Mouse (Mus musculus): ENCODE results near the gene Dnah6.

Gene Dnah6

DNA sequence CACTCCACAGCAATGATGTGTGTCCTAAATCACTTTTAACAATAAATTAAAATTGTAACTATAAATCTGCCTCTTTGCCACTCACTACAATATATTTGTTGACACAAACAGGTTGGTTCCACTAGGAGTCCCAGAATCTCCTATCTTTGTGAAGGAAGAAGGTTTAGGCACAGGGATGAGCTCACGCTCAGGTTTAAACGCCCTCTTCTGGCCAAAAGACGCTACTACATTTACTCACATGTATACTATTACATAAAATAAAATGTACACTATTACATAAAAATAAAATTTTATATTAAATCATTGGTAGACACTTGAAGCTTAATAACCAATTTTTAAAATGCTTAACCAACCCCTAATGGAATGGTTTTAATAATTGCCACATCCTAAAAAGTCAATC is 201.4 kb downstream of the Dnah6 start:
- DNase-seq: peak; percentile 40

DNA sequence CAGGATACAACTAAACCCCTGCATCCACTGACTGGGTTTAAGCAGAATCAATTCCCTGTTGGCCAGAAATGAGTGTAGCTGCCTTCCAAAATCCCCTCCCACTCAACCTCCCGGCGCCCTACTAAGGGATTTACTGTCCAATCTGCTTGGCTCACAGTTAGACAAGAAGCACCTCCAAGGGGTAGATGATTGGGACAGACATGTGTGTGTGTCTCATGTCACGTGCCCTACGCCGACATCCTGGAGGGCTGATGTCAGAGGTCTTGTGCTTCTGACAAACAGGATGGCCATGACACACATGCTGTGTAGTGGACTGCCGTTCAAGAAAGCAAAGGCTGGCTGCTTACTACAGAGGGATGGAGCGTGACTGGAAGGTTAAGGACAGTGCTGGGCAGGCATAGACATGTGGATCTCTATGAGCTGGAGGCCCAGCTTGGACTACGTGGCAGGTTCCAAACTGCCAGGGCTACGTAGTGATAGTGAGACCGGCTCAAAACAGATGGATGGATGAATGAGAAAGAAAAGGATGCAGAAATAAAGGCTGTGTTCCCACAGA is 202.6 kb downstream of the Dnah6 start:
- no peak for DNase-seq

DNA sequence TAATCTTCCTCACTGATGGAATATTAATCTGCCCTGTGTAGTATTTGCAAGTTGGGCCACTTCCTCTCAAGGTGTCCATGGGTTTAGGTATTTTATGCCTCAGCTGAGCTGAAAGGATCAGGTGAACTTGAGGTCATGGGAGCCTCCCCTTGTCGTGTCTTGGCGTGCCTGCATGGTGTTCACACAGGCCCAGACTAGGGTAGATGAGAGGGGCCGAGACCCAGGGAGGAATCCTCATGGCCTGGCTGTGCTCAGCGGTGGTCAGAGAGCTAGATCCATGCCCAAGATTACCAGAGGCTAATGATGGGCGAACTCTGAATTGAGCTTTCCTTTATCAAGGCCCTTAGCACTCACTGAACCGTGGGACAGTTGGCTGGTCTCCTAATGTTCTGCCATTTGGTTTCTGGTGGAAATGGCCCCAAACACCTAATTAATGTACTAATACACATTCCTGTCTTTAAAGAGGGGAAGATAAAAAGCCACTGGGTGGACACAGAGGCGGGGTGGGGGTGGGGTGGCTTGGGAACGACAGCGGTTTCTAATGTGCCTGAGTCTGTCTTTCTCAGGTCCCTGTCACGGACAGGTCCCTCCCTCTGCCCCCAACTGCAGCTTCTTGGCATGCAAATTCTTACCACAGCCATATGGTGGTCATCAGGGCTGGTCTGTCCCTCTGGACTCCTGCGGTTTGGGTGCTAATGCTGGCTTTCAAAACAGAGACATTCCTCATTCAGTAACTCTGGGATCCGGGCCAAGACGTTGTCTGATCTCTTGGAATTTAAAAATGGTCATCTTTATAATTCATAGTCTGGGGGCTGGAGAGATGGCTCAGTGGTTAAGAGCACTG is 206.9 kb downstream of the Dnah6 start:
- DNase-seq: peak; percentile 90

DNA sequence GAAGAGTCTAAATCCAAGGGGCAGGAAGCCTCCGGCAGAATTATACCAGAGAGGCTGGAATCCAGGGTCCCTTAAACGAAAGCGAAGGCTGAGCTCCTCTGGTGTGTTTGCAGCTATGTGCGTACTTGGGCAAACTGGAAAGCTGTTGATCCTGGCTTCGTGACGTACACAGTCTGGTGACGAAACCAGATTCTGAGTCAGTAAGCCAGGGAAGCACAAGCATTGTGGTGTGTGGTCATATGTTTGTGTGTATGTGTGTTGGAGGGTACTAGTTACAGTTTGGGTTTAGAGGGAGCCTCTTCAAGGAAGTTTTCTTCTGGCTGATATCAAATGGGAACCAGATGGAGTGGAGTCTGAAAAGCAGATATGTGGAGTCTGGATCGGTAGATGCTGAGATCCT is 208.5 kb downstream of the Dnah6 start:
- DNase-seq: peak; percentile 48

DNA sequence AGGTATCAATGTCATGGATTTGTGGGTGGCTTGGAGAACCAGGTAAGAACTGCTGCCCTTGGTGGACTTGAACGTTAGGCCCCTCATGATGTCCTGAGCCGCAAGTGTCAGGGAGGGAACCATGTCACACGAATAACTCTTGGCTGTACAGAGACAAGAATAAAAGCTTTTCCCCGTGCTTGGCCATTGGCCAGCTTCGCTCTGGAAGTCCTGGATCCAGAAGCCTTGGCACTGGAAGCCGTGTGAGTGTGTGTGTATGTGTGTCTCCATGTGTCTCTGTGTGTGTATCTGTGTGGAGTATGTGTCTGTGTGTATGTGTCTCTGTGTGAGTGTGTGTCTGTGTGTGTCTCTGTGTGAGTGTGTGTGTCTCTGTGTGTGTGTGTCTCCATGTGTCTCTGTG is 209.6 kb downstream of the Dnah6 start:
- DNase-seq: peak; percentile 76

DNA sequence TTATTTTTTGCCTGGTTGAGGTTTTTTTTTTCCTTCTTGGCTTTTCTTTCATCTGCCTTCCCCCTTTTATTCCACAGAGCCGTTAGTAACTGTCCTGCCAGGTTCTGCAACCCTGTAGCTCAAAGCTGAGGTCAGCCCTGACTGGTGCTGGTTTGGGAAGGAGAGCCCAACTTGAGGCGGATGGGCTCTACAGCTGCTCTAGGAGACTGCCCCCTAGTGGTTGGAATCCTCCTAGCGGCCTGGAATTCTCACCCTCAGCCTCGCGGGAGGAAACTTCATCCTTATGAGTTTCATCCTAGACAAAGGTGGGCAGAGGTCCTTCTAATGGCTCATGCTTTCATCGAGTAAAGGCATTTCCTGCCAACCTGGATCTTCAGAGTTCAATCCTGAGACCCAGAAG is 211.4 kb downstream of the Dnah6 start:
- DNase-seq: peak; percentile 90

DNA sequence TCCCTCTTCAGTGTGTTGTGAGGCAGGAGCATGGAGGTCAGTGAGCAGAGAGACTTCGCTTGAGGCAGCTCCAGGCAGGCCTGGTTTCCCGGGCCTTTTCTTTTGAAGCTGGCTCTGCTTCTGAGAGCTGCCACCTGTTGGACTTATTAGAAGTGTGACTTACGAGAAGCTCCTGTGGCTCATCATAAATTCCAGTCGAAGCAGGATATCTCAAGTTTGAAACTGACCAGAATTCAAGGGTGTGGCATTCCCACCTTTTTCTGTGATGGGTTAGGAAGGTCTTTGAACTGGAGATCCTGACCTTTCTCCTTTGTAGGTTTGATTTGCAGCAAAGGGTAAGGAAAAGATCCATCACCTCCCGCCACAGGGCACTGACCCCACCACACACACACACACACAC is 217.8 kb downstream of the Dnah6 start:
- no peak for DNase-seq

DNA sequence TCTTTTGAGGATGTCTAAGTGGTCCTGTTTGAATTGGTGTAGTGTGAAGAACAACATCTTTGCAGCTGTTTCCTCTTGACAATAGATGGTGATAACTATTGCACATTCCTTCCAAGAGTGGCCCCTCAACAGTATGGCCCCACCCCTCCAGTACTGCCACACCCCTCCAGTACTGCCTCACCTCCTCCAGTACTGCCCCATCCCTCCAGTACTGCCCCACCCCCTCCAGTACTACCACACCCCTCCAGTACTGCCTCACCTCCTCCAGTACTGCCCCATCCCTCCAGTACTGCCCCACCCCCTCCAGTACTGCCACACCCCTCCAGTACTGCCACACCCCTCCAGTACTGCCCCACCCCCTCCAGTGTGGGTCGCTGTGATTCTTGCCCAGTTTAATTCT is 219.1 kb downstream of the Dnah6 start:
- no peak for DNase-seq

DNA sequence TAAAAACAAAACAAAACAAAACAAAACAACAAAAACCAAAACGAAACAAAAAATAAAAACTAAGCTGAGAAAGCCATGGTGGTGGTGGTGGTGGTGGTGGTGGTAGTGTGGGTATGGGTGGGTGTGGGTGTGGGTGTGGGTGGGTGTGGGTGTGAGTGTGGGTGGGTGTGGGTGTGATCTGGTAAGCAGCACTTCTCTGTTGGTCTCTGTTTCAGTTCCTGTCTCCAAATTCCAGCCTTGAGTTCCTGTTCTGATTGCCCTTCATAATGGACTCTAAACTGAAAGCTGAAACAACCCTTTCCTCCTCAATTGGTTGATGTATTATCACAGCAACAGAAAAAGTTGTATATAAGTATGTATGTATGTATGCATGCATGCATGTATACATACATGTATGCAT is 222.6 kb downstream of the Dnah6 start:
- no peak for DNase-seq

DNA sequence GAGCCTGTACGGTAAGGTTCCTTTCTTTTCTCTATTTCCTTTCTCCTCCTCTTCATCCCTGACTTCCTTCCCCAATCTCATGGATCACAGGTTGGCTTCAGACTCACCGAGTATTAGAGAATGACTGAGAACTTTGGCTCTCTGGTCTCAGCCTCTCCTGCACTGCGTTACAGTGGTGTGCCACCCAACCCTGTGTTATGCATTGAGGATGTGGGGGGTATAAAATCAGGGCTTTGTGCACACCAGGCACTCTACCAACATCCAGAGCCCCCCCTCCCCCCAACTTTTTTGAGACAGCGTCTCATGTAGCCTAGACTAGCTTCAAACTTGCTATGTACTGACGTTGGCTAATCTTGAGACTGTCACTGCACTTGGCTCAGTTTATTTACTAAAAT is 227.8 kb downstream of the Dnah6 start:
- no peak for DNase-seq

DNA sequence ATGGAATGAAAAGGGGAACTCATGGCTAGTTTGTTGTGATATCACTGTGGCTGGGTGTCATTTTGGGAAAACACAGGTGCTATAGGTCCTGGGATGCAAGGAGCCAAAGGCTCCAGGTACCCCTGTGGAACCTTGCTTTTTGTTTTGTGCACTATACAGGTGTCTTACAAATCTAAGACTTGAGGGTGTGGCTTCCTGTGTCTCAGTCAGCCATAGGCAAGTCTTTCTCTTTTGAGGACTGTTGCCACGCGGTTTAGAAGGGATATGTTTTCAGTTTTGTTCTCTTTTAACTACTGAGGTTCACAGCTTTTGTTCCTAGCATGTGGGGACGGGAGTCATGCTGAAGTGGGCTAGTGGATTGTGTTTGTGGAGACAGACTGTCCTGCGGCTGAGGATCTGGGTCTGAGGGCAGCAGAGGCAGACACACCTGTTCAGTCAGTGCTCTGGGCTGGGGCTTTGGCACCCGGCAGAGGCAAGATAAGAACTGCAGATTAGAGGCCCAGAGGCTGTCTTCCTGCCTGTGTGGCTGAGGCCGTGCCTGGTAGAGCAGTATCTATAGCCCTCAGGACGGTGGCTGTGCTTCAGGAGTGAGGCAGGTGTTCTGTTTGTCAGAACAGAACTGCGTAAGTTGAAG is 228.3 kb downstream of the Dnah6 start:
- DNase-seq: no peak

DNA sequence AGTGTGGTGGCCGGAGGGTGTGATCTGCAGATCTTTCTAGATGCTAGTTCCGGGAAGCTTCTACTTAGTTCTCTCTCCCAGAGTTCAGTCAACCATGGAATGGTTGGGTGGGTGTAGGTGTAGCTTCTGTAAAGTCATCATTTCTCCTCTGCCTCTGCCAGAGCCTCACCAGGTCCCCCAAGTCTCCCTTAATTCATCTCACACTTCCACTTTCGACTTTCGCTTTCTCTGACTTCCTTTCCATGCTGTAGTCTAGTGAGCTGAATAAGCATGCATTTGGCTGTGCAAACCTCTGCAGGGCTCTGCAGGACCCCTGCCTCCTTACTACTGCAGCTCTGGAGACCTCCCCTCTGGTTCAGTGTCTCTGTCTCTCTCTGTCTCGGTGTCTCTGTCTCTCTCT is 231.2 kb downstream of the Dnah6 start:
- no peak for DNase-seq

DNA sequence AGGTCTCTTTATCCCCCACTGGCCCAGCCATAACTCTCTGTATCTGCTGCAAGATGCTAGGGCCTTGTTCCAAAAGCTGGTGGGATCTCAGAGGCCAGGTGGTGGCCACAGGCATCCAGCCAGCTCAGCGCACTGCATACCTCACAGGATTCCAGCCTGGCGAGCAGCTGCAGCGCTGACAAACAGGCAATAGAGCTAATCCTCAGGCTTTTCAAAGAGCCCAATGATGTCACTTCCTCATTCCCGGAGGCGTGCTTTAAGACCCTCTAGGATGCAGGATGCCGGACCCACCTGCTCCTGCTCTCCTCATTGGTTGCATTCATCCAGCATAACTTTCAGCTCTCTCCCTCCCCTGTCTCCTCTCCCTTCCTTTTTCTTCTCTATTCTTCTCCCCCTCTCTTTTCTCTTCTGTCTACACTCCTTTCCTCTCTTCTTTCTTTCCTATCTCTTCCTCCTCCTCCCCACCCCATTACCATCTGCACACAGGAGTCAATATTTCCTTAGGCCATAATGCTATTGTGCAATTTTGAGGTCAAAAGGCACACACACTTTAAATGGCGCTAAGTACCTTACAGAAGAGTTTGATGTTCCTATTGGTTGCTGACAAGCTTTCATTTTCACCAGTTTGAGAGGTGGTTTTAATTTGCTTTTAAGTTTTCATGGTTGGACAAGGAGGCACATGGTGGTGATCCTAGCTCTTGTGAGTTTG is 232.3 kb downstream of the Dnah6 start:
- DNase-seq: no peak

DNA sequence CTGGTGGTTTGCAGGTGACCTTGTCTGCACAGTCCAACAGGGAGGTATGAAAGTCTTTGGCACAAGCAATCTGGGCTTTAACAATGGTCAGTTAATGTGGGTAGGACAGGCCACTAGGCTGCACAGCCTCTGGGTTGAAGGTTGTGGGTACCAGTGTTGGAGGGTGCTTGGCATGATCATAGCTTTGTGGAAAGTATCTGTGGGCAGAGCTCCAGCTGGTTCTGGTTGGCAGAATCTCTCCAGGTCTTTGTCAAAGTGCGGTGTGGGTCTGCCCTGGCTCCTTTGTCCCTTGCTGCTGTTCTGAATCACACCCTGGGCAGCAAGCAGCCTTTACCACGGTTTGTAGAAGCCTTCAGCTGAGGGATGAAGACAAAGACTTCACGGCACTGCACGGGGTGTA is 238.9 kb downstream of the Dnah6 start:
- DNase-seq: no peak

DNA sequence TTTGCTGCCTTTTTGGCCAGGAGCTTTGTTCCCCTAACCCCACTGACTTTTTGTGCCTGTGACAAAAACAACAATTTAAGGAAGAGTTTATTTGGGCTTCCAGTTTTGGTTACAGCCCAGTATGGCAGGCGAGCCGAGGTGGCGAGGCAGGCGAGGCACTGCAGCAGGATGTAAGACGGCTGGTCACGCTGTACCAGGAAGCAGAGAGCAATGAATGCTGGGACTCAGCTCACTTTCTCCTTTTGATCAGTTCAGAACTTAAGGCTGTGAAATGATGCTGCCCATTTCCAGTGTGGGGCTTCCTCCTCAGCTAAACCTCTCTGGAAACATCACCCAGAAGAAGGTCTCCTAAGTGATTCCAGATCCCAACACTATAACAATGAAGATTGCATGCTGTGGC is 239.6 kb downstream of the Dnah6 start:
- DNase-seq: peak; percentile 38

DNA sequence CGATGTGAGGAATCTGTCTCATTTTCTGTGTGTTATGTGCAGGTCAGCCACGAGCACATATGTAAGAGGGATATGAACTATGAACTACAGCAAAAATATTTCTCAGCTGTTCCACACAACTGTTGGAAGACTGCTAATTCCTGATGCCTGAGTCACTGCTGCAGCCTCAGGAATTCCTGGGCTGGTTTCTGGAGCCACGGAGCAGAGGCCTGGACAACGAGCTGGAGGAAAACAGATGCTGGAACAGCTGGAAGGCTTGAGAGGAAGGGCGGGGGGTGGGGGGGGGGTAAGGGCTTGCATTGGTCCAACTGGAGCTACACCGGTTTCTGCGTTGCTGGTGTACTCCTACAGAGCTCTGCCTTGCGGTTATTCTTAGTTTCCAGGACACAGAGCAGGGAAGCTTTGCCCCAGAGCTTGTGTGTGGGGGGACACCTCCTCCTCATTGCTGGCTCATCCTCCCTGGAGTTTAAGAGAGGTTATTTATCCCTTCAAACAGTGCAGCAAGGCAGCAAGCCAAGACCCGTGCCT is 240.3 kb downstream of the Dnah6 start:
- peak; percentile 77 for DNase-seq

DNA sequence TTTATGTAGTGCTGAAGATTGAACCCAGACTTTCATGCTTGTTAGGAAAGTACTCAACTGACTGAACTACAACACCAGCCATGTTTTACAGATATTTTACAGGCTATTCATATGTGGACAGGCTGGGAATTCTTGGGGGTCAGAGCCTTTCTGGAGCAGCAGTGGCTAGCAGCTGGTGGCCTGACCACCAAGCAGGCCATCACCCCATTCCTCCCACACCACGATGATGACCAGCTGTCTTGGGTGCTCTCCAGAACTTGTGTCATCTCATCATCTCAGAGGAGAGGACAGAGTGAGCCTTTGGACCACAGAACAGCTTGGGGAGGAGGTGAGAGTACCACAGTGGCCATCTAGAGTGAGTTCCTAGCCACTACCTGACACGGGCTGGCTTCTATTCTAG is 244.6 kb downstream of the Dnah6 start:
- DNase-seq: peak; percentile 63

DNA sequence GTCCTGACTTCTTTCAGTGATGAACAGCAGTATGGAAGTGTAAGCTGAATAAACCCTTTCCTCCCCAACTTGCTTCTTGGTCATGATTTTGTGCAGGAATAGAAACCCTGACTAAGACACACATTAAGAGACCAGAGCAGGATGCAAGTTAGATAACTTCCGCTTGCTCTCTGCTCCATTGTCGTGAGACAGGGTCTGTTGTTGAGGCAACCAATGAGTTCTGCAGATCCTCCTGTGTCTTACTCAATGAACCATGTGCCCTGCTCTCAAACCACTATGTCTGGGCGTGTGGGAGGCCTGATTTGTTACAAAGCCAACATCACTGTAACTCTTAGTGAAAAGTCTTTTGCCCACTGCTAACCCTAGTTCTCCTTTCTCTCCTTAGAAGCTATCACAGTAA is 250.4 kb downstream of the Dnah6 start:
- DNase-seq: no peak

DNA sequence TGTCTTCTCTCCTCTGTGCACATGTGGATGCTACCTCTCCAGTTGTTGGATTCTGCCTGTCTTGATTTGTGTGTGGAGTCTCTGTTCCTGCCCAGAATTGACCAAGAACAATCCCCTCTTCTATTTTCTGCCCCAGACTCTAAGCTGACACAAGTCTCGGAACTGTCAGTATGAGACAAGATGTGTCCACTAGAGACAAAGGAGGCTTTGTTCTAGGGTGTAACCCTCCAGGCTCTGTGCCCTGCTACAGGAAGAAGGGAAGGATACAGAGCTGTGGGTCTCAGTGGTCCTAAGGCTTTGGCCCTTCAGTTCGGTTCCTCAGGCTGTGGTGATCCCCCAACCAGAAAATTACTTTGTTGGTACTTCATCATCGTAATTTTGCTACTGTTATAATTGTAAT is 251.7 kb downstream of the Dnah6 start:
- DNase-seq: no peak

Measured in lung, postnatal 10 days (tissue).